Mouse (Mus musculus) kidney, adult 2 months (tissue): ENCODE results near the gene Kpnb1.

ENCODE experiments used
- CTCF ChIP-seq: fragments of 200-500 bp; conservative IDR thresholded peaks from 2 replicates; pipeline ENCODE4 v1.5.1; 2011; ENCODE audit warnings: low read depth, mild to moderate bottlenecking, control low read depth, low read length, moderate library complexity, mixed read lengths; ENCODE audit not compliant: insufficient read depth, insufficient read length
- POLR2A ChIP-seq: fragments of 200-500 bp; IDR thresholded peaks from one replicate; pipeline ENCODE4 v1.6.1; 2011; ENCODE audit warnings: low read depth, low read length, control low read depth

DNA sequence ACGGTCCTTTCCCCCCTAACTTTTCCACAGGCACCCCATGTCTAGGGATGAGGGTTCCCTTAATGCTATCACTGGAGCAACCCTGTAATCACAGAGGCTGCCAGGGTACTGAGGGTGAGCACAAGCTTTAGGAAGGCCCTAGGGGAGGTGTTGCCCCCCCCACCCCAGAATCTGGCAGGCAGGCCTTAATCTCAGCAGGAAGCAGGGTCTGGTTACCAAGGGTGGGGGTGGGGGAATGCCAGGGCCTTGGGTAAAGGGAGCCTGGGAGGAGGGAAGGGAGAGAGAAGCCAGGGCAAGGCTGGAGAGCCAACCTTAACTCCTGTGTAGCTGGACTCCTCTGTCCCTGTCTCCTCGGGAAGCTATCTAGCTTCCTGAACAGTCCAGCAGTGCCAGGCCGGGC, 67.0 kb downstream of the Kpnb1 start:
- TF ChIP-seq CTCF: no peak
- TF ChIP-seq POLR2A: no peak
